Mouse (Mus musculus) telencephalon, adult 2 months (tissue): ENCODE data around the gene Vmn2r108.
"Not testable (repeated sequence)": the region's sequence is repeated elsewhere in the genome, so short reads cannot be mapped to it uniquely, and the experiment has no call there.

ENCODE experiments used
- DNase-seq: peaks from one replicate; pipeline ENCODE4 v3.0.0-alpha.2; 2011; ENCODE audit warnings: low read depth, low spot score

Vmn2r108 gene

DNA sequence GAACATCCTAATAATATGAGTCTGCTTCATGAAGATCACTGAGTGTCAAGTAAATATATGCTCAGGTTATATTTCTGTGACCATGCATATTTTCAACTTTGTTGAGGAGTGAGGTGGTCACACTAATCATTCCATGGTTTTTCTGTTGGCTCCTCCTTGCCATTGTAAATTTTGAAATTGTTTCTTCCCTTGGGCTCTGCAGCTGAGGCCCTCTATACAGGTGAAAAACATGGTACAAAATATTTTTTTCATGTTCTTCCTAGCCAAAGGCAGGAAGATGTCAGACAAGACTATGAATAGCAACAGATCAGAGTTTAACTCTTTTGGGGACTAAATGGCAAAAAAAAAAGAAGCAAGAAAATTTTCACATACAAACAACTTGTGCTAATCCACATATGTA lies at the start of gene Vmn2r108:
Vmn2r108 (minus strand) TSS at position 101 of the 400 bp plus-strand sequence.
- DNase-seq = no peak

DNA sequence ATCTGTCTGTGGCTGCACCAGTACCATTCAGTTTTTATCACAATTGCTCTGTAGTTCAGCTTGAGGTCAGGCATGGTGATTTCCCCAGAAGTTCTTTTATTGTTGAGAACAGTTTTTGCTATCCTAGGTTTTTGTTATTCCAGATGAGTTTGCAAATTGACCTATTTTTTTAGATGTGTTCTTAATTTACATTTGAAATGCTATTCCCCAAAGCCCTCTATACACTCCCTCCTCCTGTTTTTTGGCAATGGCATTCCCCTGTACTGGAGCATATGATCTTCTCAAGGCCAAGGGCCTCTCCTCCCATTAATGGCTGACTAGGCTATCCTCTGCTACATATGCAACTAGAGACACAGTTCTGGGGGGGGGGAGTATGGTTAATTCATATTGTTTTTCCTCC lies 27.1 kb upstream of the Vmn2r108 start:
- DNase-seq = not testable (repeated sequence)

GRCm38 (mm10) chr17:20497858-20498257 lies 16.7 kb upstream of the Vmn2r108 start, which contains the start of gene Vmn1r225:
Vmn1r225 (plus strand) TSS chr17:20498158.
- no peak for DNase-seq

- DNase-seq = no peak
Observed at GRCm38 (mm10) chr17:20473311-20473710, 7.8 kb downstream of the Vmn2r108 start.

GRCm38 (mm10) chr17:20439263-20439662 lies 41.9 kb downstream of the Vmn2r108 start:
- DNase-seq = no peak

GRCm38 (mm10) chr17:20413846-20414245 lies 67.3 kb downstream of the Vmn2r108 start, which contains the start of gene Vmn1r224:
Vmn1r224 (plus strand) TSS chr17:20414146.
- DNase-seq = no peak
